Mouse (Mus musculus) G1E (cell line): Measurements from ENCODE around the gene Tnnt1.

Experiments
- CTCF ChIP-seq: IDR thresholded peaks from 2 replicates; pipeline ENCODE4 v1.5.1; 2012; ENCODE audit warnings: low read depth, low read length, inconsistent platforms, mixed read lengths
- GATA1 ChIP-seq: IDR thresholded peaks from 2 replicates; pipeline ENCODE4 v1.6.1; 2012; ENCODE audit warnings: borderline replicate concordance, low read length, inconsistent platforms, mixed read lengths
- GATA2 ChIP-seq: IDR thresholded peaks from 2 replicates; pipeline ENCODE4 v1.6.1; 2012; ENCODE audit warnings: low read depth, low read length, inconsistent platforms, borderline replicate concordance
- POLR2AphosphoS5 ChIP-seq: IDR thresholded peaks from 2 replicates; pipeline ENCODE4 v1.6.1; 2012; ENCODE audit warnings: low read depth, low read length, inconsistent platforms; ENCODE audit not compliant: insufficient replicate concordance

DNA sequence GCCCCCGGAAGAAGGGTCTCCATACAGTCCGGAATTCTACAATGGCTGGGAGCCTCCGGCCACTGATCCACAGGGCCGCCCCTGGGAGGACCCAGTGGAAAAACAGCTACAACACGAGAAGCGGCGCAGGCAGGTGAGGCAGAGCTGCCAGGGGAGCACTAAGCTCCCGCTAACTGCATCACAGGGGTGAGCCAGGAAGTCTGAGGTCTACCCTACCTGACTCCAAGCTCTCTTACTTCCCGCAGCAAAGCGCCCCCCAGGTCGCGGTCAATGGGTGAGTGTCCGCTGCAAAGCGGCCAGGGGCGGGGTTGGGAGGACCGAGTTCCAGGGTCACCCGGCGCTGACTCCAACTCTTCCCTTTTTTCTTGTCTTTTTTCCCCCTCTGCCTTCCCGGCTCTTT lies 42.2 kb downstream of the Tnnt1 start:
- TF ChIP-seq CTCF (no peak), GATA2 (no peak), POLR2AphosphoS5 (no peak), GATA1 (no peak)
